Mouse (Mus musculus) lung, postnatal 0 days (tissue): ENCODE results near the gene Fhit.

Experiments
- CTCF ChIP-seq: IDR thresholded peaks from 2 replicates; pipeline ENCODE4 v1.5.1; 2016; ENCODE audit warnings: antibody characterized with exemption, mild to moderate bottlenecking
- EP300 ChIP-seq: IDR thresholded peaks from 2 replicates; pipeline ENCODE4 v1.6.1; 2016; ENCODE audit warnings: antibody characterized with exemption, mild to moderate bottlenecking, control low read depth

- TF ChIP-seq CTCF (no peak), EP300 (no peak)
Measured at GRCm38 (mm10) chr14:11083946-11084345, 77.9 kb downstream of the Fhit start.
